Mouse (Mus musculus) cerebellum, adult 18-20 months (tissue): ENCODE data around the gene Ulk4.

ENCODE experiments used
- DNase-seq, 2 experiments: peaks; one replicate each; pipeline ENCODE4 v3.0.0; 2021

Gene Ulk4

DNA sequence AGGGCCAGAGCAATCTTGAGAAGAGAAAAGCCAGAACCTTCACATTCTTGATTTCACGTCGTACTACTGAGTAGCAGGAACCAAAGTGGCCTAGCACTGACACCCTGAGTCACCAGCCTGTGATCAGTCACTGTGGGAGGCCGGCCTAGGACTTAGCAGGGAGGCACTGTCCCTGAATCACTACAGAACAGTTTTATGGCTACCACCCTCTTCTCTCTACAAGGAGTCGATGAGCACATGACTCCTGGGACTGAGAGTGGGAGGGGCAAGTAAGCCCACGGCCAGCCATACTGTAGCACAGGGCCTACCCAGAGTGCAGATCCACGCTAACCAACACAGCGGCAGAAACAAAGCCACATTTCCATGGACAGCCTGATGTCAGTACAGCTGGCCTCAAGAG is 183.2 kb downstream of the Ulk4 start:
- DNase-seq: no peak

DNA sequence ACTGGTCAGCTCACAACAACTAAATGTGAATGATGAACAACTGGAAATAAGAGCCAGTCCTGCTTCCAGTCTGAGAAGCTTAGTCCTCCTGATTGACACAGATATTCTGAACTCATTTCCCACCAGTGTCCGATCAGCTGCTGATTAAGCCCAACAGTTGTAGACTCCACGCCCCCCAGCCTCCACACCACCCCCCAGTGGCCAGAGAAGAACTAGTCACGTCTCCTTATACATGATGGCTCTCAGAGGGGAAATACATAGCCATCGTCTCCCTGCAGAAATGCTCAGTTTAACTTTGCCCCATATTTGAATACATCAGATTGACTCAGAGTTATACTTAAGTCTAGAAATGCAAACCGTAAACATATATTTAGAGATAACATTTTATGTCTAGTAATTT is 184.4 kb downstream of the Ulk4 start:
- no peak for DNase-seq

DNA sequence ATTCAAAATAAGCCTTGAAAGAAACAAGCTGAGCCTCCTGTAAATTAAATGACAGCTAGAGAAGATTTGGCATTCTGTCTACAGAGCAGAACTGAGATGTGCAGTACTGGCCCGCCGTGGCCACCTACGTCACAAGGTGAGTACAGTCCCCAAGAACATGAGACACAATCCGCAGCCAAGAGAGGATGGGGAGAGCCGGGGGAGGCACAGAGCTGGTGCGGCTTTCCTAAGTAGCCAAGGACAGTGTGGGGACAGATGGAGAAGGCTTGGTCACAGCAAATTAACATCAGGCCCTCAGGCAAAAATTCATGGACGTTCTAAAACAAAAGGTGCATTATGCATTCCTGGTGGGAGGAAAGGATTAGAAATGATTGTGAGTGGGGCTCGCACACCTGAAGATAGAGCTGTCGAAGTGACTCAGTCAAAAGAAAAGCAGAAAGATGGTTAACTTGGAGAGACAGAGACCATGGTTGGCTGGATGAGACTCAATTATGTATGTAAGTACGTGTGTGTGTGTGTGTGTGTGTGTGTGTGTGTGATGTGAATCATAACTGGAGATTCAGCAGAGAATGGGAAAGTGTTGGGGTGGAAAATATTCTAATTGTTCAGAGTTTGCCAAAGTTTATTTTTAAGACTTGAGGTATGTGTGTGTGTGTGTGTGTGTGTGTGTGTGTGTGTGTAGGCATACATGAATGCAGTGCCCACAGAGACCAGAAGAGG is 185.8 kb downstream of the Ulk4 start:
- no peak for DNase-seq

- no peak for DNase-seq
Observed at GRCm38 (mm10) chr9:121087661-121088060, 189.3 kb downstream of the Ulk4 start.

GRCm38 (mm10) chr9:121084191-121084590 is 192.8 kb downstream of the Ulk4 start:
- DNase-seq: no peak

GRCm38 (mm10) chr9:121080834-121081233 is 196.2 kb downstream of the Ulk4 start:
- no peak for DNase-seq

- DNase-seq: no peak
Observed at GRCm38 (mm10) chr9:121080413-121080812, 196.6 kb downstream of the Ulk4 start.

- DNase-seq: no peak
Observed at GRCm38 (mm10) chr9:121079388-121080088, 197.5 kb downstream of the Ulk4 start.

- no peak for DNase-seq
Observed at GRCm38 (mm10) chr9:121076291-121076690, 200.7 kb downstream of the Ulk4 start.

DNA sequence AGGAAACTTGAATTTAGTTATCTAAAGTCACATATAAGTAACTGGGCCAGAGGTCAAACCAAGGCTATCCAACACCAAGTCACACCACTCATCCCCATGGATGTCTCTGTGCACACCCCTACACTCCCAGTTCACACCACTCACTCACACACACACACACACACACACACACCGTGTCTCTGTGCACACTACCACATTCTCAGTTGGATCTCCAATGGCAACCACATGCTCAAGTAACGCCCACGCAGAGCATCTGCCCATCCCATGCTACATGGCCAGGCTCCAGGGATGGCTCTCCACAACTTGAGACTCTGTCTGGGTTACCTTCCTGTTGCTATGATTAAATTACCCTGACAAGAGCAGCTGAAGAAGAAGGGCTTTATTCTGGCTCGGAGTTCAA is 201.8 kb downstream of the Ulk4 start:
- peak; percentile 23 to 38 for DNase-seq

DNA sequence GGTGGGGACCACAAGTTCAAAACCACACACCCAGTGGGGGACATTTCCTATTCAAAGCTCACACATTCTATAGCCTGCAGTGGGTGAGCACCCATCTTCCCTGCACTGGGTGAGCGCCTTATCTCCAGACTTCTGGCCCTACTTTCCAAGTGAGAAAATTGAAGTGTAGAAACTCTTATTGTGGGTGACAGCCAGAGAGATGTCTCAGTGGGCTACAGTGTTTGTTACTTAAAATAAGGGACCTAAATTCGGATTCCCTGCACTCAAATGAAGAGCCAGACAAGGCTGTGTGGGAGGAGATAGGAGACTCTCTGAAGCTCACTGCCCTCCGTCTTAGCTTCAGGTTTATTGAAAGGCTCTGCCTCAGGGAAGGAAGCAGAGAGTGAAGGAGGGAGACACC is 202.3 kb downstream of the Ulk4 start:
- DNase-seq: no peak

DNA sequence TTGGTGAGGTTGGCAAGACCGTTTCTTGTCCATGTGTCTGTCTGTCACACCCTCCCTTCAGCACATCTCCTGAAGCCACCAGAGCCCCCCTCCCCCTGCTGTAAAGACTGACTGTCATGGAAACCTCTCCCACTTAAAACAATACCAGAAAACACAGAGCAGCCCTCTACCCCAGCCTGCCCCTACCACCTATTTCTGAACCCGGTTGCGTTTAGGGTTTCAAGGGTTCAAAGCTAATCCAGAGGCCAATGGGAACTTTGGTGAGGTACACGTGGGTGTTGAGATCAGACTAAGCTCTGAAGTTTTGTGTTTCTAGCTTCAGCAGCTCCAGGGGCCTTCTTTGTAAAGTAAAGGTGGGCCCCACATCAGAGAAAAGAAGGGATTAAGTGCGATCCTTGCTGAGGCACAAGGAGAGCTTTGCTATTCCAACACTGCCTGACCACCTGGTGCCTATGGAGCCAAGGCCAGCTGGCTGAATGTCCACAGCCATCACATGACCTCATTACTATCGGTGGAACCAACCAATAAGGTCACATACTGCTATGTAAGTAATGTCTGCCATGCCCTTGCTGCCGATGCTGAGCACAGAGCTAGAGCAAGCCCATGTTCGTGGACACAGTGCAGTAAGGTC is 204.8 kb downstream of the Ulk4 start:
- DNase-seq: no peak

GRCm38 (mm10) chr9:121071461-121072126 is 205.4 kb downstream of the Ulk4 start:
- no peak for DNase-seq

GRCm38 (mm10) chr9:121071050-121071449 is 205.9 kb downstream of the Ulk4 start:
- DNase-seq: no peak

DNA sequence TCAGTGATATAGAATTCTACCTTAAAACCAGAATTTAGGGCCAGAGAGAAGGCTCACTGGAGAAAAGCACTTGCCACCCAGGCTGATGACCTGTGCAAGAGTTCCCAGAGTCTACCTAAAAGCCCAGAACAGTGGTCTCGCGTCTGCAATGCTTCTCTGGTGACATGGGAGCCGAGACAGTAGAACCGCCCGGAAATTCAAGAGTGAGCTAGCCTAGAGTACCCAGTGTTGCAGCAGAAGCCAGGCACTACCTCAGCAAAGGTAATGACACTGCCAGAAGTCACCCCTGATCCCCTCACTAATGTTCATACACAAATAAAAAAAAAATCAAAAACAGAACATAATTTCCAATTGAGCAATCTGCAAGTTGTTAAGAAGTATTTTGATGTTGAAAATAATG is 208.9 kb downstream of the Ulk4 start:
- no peak for DNase-seq

DNA sequence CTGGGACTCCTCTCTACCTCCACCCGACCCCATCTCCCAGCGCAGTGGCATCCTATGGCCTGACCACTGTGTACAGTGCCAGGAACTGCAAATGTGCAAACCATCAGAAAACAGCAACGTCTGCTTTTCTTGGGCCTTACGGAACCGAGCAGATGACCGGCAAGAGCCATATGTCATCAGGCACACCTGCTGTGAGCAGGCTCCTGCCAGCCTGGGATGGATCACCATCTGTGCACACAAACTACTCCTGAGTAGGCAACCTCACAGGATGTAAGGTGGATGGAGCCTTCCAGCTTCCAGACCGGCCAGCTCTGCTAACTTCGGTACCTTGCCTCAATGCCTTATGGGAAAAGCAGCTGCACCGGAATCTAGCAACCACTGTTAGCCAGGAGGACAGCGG is 210.0 kb downstream of the Ulk4 start:
- peak; percentile 93 to 97 for DNase-seq

GRCm38 (mm10) chr9:121065383-121065978 is 211.5 kb downstream of the Ulk4 start:
- DNase-seq: peak; percentile 30 to 47

DNA sequence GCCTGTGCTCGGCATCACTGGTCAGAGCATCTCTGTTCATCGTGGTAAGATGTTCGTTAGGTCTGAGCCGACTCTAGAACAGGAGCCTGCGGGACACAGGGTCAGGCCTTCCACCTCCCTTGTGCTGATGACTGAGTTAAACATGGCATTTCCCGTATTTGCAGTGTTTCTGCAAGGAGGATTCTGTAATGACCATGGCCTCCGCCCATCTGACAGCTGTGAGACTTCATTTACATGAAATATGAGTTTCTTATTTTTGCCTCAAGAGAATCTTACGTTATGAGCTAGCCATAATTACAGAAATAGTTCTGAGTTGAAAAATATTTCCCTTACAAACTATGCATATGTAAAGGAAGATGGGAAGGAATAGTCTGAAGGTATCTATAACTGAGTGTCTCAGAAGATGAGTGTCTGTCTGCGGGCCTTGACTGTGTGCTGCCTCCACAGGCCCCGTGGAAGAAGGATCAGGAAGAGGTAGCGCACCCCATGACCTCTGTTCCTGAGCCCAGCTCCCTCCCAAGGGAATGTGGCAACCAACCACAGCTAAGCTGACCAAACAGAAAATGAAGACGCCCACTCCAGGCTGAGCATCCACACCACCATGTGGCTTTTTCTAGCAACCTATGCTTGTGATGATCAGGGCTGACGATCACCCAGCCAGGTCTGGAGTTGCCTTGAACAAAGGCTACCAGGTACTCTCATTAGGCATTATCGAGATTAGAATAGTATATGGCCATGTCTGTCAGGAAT is 212.2 kb downstream of the Ulk4 start:
- DNase-seq: no peak

DNA sequence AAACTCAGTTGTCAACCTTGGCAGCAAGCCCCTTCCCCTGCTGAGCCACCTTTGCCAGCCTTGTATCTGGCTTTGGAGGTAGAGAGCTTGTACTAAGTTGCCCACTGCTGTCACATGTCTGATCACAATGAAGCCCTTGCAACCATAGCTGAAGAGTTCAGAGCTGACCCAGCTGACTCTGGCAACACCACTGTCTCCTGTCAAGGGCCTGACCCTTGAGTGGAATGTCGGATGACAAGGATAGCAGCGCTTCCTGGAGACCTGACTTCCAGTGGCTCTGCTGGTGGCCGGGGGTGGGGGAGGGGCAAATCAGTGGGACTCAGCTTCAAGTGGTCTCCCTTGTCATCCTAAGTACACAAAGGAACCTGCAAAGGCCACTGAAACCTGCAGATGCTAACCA is 214.3 kb downstream of the Ulk4 start:
- DNase-seq: no peak

GRCm38 (mm10) chr9:121061820-121062623 is 215.0 kb downstream of the Ulk4 start:
- DNase-seq: no peak

GRCm38 (mm10) chr9:121060331-121060730 is 216.7 kb downstream of the Ulk4 start:
- DNase-seq: no peak
